Mouse (Mus musculus) heart, adult 2 months (tissue): ENCODE measurements at regions not wholly inside any gene's neighbourhood (a gene's known extent, or its start where the extent isn't known, plus 50 kb on each side); places are given as distances from the start of the nearest gene placed in this dataset.

Experiments
- CTCF ChIP-seq: fragments of 200-600 bp; IDR thresholded peaks from 2 replicates; pipeline ENCODE4 v1.8.1; 2022; ENCODE audit warnings: antibody characterized with exemption, mild to moderate bottlenecking, moderate library complexity
- POLR2A ChIP-seq: fragments of 200-500 bp; IDR thresholded peaks from 2 replicates; pipeline ENCODE4 v1.6.1; 2011; ENCODE audit warnings: mild to moderate bottlenecking, low read depth, low read length, control low read depth; ENCODE audit not compliant: insufficient read depth

- no peak for TF ChIP-seq POLR2A
- TF ChIP-seq CTCF: no peak
Observed at GRCm38 (mm10) chr16:24180666-24181065, 192.0 kb upstream of the Bcl6 start.
